Mouse (Mus musculus): Measurements from ENCODE around the gene Fxyd6.
A peak's percentile ranks its signal among the peaks of the same experiment; 100 is the strongest.

The Fxyd6 gene

GRCm38 (mm10) chr9:45411803-45412202, 41.8 kb downstream of the Fxyd6 start:
- peak; percentile 79 for DNase-seq (ENCODE audit: low read depth, low spot score)

DNA sequence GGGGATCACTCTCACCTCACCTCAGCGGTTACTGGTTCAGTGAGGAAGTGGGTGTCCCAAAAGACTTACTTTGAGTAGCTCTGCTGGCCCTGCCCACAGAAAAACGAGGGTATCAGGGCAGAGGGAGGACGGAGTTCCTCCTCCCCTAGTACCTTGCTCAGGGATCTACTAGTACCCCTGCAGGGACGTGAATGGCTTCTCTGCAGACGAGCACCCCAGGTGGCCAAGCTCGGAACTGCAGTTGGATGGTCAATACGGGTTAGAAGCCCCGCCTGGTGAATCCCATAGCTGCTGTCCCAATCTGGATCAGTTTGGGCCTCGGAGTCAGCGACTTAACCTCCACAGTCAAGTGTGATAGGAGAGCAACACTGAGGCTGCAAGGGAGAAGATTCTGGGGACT, 42.3 kb downstream of the Fxyd6 start:
- DNase-seq (ENCODE audit: low read depth, low spot score) = peak; percentile 94

GRCm38 (mm10) chr9:45412700-45413477, 42.9 kb downstream of the Fxyd6 start:
- no peak for DNase-seq (ENCODE audit: low read depth, low spot score)

GRCm38 (mm10) chr9:45413478-45414140, 43.6 kb downstream of the Fxyd6 start:
- peak; percentile 86 for DNase-seq (ENCODE audit: low read depth, low spot score)

GRCm38 (mm10) chr9:45415912-45416311, 45.9 kb downstream of the Fxyd6 start:
- DNase-seq (ENCODE audit: low read depth, low spot score) = peak; percentile 60

DNA sequence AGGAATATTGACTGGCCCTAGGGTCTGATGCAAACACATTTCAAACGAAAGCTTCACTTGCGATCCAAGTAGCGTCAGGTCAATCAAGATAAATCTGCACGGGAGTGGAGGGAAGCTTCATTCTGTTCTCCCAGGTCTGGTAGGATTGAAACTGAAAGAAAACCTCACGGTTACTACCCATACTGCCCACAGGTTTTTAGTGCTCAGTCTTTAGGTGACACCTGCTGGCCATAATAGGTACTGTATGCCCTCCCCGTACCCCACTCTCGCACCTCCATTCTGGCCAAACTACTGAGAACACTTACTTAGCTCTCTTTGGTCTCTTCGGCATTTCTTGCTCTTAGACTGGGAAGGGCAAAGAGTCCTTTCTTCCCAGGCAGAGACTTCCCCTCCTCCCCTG, 47.3 kb downstream of the Fxyd6 start:
- peak; percentile 70 for DNase-seq (ENCODE audit: low read depth, low spot score)

DNA sequence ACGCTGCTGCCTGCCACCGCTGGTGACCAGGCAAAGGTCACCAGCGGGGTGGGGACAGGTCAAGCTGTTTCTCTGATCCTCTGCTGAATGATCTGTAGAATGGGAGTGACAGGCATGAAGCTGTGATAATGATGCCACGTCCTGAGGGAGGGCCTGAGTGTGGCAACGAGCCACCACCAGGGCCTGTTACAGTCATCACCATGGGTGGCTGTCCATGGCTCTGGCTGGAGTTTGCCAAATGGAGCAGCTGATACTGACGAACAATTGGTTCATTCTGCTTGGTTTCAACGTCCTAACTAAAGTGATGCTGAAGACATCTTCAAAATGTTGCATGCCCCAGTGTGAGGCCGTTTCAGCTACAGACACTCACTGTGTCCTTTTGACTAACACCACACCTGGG, 48.3 kb downstream of the Fxyd6 start:
- no peak for DNase-seq (ENCODE audit: low read depth, low spot score)

DNA sequence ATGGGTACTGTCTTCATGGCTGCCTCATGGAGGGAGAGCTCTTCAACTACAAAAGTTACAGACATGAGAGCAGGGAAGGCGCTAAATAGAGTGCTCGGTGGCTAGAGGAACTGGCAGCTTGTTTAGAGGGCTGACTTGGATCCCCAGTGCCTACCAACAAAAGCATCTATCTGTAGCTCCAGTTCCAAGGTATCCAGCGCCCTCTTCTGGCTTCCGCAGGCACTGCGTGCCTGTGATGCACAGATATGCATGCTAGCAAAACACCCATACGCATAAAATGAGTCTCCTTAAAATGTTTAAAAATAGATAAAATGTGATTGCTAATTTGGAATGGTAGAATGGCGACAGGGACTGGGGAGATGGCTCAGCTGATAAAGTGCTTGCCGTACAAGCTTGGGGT, 51.2 kb downstream of the Fxyd6 start:
- DNase-seq (ENCODE audit: low read depth, low spot score) = peak; percentile 67

DNA sequence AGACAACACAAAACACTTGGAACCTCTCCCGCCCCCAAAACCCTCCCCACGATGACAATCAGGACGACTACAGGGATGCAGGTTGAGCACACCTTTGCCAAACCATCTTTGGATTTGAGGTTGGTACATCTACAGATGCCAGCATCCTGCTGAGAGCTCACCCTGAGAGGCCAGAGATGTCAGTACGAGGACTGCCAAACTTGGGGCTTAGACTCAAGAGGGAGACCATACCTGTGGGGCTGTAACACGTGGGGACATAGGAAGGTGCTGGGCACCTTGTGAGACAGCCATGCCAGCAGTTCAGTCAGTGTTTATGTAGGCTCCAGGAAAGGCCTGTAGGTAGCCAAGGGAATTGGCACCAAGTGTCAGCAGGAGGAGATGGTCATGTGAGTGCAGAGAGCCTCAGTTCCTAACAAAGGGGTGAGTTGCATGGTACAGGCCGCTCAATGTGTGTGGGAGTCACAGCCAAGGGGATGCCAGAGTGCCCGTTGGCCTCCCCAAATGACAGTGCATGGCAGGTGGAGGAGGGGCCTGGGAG, 52.8 kb downstream of the Fxyd6 start:
- no peak for DNase-seq (ENCODE audit: low read depth, low spot score)

- DNase-seq (ENCODE audit: low read depth, low spot score) = no peak
Observed at GRCm38 (mm10) chr9:45426456-45426855, 56.5 kb downstream of the Fxyd6 start, which contains the start of gene Dscaml1. Dscaml1 (plus strand) TSS chr9:45426628.

DNA sequence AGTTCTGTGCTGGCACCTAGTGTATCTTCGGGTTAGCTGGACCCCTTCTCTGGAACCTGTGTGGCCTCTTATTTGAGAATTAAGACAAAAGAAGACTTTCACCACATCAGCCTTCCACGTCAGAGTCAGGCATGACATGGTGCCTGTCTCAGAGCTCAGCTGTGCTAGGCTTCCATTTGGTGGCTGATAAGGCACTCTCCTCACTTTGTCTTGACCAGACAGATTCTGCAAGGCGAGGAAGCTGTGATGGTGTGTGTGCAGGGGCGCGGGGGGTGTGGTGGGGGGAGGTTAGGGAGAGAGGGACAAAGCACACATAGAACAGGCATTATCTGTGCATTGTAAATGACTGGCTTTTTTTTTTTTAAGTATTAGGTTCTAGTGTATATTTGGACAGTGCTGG, 59.4 kb downstream of the Fxyd6 start:
- DNase-seq (ENCODE audit: low read depth, low spot score) = no peak

DNA sequence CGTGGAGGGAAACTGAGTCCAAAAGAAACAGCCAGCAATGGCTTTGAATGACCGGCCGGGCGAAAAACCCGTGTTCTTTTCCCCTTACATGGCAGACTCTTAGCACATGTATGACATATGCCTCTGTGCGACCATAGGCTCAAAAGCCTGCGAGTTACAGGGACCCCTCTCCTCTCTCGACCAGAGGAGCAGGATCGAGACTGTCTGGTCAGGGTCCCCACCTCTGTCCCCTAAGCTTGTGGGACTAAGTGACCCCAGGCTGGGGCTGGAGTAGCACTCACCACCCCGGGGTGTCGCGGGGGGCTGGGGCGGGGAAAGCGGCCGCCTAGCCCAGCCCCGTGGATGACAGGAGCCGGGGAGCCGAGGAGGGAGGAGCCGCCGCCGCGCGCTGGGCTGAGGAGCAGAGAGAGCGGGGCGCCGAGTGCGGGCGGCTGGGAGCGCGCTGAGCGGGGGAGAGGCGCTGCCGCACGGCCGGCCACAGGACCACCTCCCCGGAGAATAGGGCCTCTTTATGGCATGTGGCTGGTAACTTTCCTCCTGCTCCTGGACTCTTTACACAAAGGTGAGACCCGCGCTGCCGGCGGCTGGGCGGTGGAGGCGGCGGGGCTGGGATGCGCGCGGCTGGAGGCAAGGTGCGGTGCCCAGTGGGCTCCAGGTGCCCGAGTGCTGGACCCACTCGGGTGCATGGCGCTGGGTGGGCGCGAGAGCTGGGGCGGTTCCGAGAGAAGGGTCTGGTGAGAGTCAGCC, 60.1 kb downstream of the Fxyd6 start:
- peak; percentile 41 for DNase-seq (ENCODE audit: low read depth, low spot score)

GRCm38 (mm10) chr9:45430698-45430959, 60.6 kb downstream of the Fxyd6 start:
- no peak for DNase-seq (ENCODE audit: low read depth, low spot score)

- DNase-seq (ENCODE audit: low read depth, low spot score) = peak; percentile 66
Observed at GRCm38 (mm10) chr9:45431150-45431549, 61.2 kb downstream of the Fxyd6 start.

DNA sequence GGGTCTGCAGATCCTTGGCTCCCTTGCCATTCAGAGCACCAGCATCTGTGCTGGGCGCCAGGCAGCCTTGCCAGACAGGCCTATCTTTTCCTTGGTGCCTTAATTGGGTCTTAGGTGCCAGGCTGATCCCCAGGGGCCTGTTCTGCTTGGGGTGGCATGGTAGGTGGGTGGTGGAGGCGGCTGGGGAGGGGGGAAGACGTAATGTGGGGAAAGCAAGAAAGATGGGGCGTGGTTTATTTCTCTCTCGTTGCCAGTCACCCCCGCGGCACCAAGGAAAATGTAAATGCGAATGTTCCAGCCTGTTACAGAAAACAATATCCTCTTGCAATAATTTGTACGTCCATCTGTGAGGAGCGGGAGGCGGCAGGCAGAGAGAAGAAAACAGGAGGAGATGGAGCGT, 62.7 kb downstream of the Fxyd6 start:
- DNase-seq (ENCODE audit: low read depth, low spot score) = no peak

- no peak for DNase-seq (ENCODE audit: low read depth, low spot score)
Observed at GRCm38 (mm10) chr9:45433119-45433518, 63.1 kb downstream of the Fxyd6 start.

- no peak for DNase-seq (ENCODE audit: low read depth, low spot score)
Observed at GRCm38 (mm10) chr9:45434171-45434570, 64.2 kb downstream of the Fxyd6 start.

GRCm38 (mm10) chr9:45439025-45439424, 69.0 kb downstream of the Fxyd6 start:
- no peak for DNase-seq (ENCODE audit: low read depth, low spot score)

DNA sequence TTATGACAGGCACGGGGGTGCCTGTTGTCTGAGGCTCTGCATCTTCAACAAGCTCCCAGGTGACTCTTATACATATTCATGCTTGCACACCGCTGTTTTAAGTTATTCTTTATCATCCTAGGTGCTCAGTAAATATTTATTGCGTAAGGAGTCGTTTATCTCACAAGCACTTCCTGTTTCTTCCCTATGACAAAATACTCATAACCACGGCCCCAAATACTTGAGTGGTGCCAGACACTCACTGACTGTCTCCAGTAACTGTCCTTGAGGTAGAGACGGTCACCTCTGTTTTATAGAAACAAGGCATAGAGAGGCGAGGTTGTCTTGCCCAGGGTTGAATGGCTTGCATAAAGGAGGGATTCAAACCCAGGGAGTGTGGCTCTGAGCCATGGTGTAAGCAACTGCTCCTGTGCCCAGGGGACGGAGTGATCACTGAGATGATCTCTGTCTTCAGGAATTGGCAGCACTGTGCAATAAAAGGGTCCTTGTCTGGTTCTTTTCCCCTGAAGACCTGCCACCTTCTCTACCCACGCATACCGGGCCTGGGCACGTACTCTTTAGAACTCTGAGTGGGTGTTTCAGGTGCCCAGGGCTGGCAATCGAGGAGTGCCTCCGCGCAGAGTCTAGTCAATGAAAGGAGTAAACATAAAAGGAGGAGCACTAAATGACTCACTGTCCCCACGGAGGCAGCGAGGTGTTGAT, 70.2 kb downstream of the Fxyd6 start:
- DNase-seq (ENCODE audit: low read depth, low spot score) = no peak

DNA sequence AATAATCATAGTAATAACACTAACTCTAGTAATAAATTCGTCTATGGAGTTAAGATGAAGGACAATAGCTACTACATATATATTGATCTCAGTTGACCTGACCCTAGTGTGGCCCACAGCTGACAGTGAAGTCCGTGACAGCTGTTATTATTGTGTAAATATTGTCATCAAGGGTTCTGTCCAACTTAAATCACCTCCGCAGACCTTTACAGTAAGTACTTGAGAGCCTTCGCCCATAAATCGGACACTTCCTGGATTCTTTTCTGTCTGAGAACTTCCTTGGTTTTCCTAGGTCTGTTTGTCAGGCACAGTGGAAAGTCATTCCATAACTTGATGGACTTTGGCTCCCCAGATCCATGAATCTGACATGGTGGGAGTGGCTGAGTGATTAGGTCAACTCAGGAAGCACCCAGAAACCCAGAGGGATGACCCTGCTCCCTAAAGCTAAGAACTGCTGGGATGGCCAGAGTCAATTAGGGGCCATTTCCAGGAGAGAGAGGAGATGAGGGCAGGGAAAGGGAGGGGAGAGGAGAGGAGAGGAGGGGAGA, 74.3 kb downstream of the Fxyd6 start:
- DNase-seq (ENCODE audit: low read depth, low spot score) = no peak

Measured in R1 (cell line).